Mouse (Mus musculus) heart, embryonic 15.5 days (tissue): ENCODE results near the gene Pakap. TPM values are rescaled to one million over a fixed set of nuclear protein-coding genes. Genes with fewer than 3 reads are reported as not detected.

Experiments
- ATAC-seq: fragments of 200-750 bp; cut with Nextera tagmentation; replicated peaks from 2 replicates; pipeline ENCODE4 v1.8.0; 2017; ENCODE audit warnings: low read depth, moderate TSS enrichment; ENCODE audit not compliant: insufficient number of reproducible peaks, insufficient read depth, low FRiP score
- H3K27ac ChIP-seq: fragments of 300-500 bp; sonication (generic); 2 replicates; pipeline ENCODE4 v1.5.1; 2015; ENCODE audit warnings: mild to moderate bottlenecking, inconsistent platforms
- H3K27me3 ChIP-seq: fragments of 300-500 bp; sonication (generic); 2 replicates; pipeline ENCODE4 v1.6.1; 2015; ENCODE audit warnings: inconsistent platforms
- H3K36me3 ChIP-seq: fragments of 300-500 bp; sonication (generic); 2 replicates; pipeline ENCODE4 v1.6.1; 2015; ENCODE audit warnings: mild to moderate bottlenecking, inconsistent platforms
- H3K4me1 ChIP-seq: fragments of 300-500 bp; sonication (generic); replicated peaks from 2 replicates; pipeline ENCODE4 v1.6.1; 2015; ENCODE audit warnings: inconsistent platforms
- H3K4me2 ChIP-seq: fragments of 300-500 bp; sonication (generic); 2 replicates; pipeline ENCODE4 v1.6.1; 2015; ENCODE audit warnings: inconsistent platforms, mild to moderate bottlenecking, moderate library complexity
- H3K4me3 ChIP-seq: fragments of 300-500 bp; sonication (generic); 2 replicates; pipeline ENCODE4 v1.5.1; 2015; ENCODE audit warnings: mild to moderate bottlenecking, inconsistent platforms
- H3K9ac ChIP-seq: fragments of 300-500 bp; sonication (generic); 2 replicates; pipeline ENCODE4 v1.6.1; 2015; ENCODE audit warnings: mild to moderate bottlenecking, inconsistent platforms
- H3K9me3 ChIP-seq: fragments of 300-500 bp; sonication (generic); replicated peaks from 2 replicates; pipeline ENCODE4 v1.6.1; 2016; ENCODE audit warnings: inconsistent platforms
- WGBS: fragments of 180-500 bp; shearing (Covaris S2); methylation state at CpG from one replicate; pipeline ENCODE4 v1.1.7; 2015; ENCODE audit warnings: mixed read lengths; 5-methylcytosine and 5-hydroxymethylcytosine counted together
- polyA plus RNA-seq: library from polyadenylated mRNA; unstranded; fragments of >200 nt; fragmentation: Nextera tagmentation; extraction: Ambion mirVana; gene quantifications from 2 replicates; pipeline ENCODE4 v1.2.1, GENCODE M21; 2015

Pakap gene
- polyA plus RNA-seq, 1 experiment from 2014 or later = 57.8 TPM

DNA sequence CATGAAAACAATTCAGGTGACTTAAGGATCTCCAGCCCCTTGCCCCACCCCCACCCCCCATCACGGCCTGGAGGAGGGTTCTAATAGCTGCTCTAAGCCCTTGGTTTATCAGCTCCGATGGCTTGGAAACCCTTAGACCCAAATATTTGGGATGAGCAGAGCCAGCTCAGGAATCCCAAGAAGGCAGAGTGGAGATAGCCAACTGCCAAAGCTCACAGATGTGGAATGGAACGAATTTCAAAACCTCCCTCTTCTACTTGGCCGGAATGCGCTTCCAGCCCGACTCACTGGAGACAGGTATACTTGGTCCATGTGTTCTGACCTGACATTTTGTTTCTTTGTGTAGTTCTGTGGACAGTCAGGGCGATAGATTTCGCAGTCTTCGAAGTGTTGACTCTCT, 261.2 kb downstream of the Pakap start:
- peak overlapping the region; percentile 45; the same call in 1 of the 2 replicates for H3K27ac ChIP-seq
- H3K4me3 ChIP-seq = no peak overlapping the region
- no peak overlapping the region for H3K4me2 ChIP-seq
- 52% methylated on average over 9 of the region's 9 CpGs for WGBS
- H3K36me3 ChIP-seq = no peaks in the 10 kb centered on the region
- H3K4me1 ChIP-seq = peaks cover 70% of the 10 kb centered on the region
- ATAC-seq = 0 out of 2 replicates have a peak, but pooled peaks have one; percentile 33
- H3K9ac ChIP-seq = no peak overlapping the region
- no peaks in the 10 kb centered on the region for H3K9me3 ChIP-seq
- H3K27me3 ChIP-seq = no peaks in the 10 kb centered on the region

DNA sequence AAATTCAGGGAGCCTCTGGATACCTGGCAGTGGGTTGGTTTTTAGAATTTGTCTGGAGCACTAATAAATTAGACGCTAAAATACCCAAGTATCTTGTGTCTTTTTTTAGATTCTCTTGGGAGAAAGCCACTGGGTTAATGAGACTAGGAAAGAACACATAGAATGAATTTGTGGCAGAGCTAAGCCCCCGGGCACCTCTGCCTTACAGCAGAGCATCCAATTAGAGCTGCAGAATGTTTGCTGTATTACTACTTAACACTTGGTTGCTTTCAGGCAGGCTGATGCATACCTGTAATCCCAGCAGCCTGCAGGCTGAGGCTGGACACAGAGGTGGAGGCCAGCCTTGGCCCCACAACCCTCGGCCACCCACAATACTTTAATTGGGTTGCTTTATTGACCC, 261.8 kb downstream of the Pakap start:
- 60% methylated on average over 3 of the region's 3 CpGs for WGBS
- Histone ChIP-seq H3K4me2 (no peak overlapping the region), H3K9me3 (no peaks in the 10 kb centered on the region), H3K27me3 (no peaks in the 10 kb centered on the region), H3K4me1 (peaks cover 68% of the 10 kb centered on the region), H3K36me3 (no peaks in the 10 kb centered on the region), H3K4me3 (no peak overlapping the region), H3K9ac (no peak overlapping the region), H3K27ac (no peak overlapping the region)
- ATAC-seq = no peak

DNA sequence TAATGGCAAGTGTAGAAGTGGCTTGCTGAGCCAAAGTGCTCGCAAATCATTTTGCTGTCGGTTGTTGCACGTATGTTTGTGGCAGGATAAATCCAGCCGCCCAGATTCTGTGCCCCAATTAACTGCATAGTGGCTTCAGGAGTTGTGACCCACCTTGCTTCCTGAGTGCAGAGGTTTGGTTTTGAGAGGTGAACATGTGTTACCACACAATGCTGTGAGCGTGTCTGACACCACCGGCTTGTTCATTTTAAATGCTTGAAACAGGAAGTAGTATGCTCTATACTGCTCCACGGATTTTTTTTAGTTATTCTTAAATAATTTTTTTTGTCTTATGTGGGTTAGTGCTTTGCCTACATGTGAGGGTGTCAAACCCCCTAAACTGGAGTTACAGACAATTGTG, 264.3 kb downstream of the Pakap start:
- no peaks in the 10 kb centered on the region for H3K9me3 ChIP-seq
- WGBS = 49% methylated on average over 7 of the region's 7 CpGs
- H3K9ac ChIP-seq = no peak overlapping the region
- peaks cover 67% of the 10 kb centered on the region for H3K4me1 ChIP-seq
- H3K36me3 ChIP-seq = no peaks in the 10 kb centered on the region
- H3K4me3 ChIP-seq = no peak overlapping the region
- peak overlapping the region; percentile 7; the same call in 1 of the 2 replicates for H3K27ac ChIP-seq
- no peak overlapping the region for H3K4me2 ChIP-seq
- no peak for ATAC-seq
- H3K27me3 ChIP-seq = no peaks in the 10 kb centered on the region

DNA sequence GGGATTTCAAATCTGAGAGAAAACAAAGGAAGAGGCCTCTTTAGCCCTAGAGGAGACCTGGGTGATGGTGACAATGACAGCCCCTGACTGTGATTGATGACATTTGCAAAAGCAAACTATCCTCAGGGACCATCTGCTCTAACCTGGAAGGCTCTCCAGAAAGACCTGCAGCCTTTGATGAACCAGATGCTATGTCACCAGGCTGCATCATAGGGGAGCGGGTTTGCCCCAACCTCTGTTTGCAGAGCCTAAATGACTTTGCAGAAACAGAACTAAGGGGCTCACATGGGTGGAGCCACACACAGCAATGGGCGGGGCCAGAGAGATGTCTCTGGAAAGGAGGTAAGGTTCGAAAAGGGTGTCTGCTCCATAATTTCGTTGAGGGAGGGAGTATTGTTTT, 265.1 kb downstream of the Pakap start:
- no peak overlapping the region for H3K9ac ChIP-seq
- H3K4me3 ChIP-seq = no peak overlapping the region
- peaks cover 65% of the 10 kb centered on the region for H3K4me1 ChIP-seq
- WGBS = 65% methylated on average over 4 of the region's 4 CpGs
- H3K9me3 ChIP-seq = no peaks in the 10 kb centered on the region
- no peak for ATAC-seq
- no peak overlapping the region for H3K4me2 ChIP-seq
- H3K27me3 ChIP-seq = no peaks in the 10 kb centered on the region
- H3K36me3 ChIP-seq = no peaks in the 10 kb centered on the region
- peak overlapping the region; percentile 7; the same call in 1 of the 2 replicates for H3K27ac ChIP-seq

DNA sequence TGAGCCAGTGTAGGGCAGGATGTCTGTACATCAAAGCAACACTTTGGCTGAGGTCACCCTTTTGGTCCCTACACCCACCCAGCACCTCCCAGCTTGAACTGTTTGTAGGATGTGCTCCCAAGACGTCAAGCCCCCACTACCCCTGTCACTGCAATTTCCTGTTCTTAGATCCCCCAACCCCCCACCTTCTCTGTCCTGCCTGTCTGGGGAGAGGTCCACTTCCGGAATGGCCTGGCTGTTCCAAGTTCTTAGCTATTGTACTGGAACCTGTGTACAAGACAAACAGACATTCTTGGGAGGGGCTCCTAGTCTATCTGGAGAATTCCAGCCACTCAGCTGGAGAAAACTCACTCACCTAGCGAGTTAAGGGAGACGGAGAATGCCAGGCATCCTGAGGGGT, 266.2 kb downstream of the Pakap start:
- WGBS = 40% methylated on average over 4 of the region's 4 CpGs
- H3K27me3 ChIP-seq = no peaks in the 10 kb centered on the region
- H3K4me3 ChIP-seq = no peak overlapping the region
- H3K9ac ChIP-seq = no peak overlapping the region
- H3K4me2 ChIP-seq = no peak overlapping the region
- no peaks in the 10 kb centered on the region for H3K9me3 ChIP-seq
- H3K36me3 ChIP-seq = no peaks in the 10 kb centered on the region
- H3K4me1 ChIP-seq = peaks cover 57% of the 10 kb centered on the region
- peak; percentile 48; the same call in 1 of the 2 replicates for ATAC-seq
- H3K27ac ChIP-seq = 0 out of 2 replicates have a peak overlapping the region, but pooled peaks have one; percentile 27

DNA sequence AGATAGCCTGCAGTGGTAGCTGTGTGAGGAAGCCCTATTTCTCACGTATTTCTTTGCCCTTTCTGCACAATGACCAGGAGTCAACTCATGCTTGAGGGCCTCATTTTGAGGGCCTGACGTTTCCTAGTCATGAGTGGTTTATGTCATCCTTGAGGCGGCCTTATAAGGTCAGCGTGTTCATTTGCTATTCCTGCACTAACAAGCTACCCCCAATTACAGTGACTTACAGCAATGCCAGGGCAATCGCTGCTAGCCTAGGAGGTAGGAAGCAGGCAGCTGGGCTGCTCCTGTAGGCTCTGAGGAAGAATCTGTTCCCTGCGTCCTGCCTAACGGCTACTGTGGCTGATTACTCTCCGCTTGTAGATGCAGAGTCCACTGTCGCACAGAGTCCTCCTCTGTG, 269.1 kb downstream of the Pakap start:
- H3K27me3 ChIP-seq = no peaks in the 10 kb centered on the region
- H3K36me3 ChIP-seq = no peaks in the 10 kb centered on the region
- 0 out of 2 replicates have a peak overlapping the region, but pooled peaks have one; percentile 20 for H3K9ac ChIP-seq
- H3K4me1 ChIP-seq = peaks cover 51% of the 10 kb centered on the region
- 37% methylated on average over 9 of the region's 9 CpGs for WGBS
- H3K9me3 ChIP-seq = no peaks in the 10 kb centered on the region
- no peak overlapping the region for H3K4me3 ChIP-seq
- peak overlapping the region; percentile 76 for H3K27ac ChIP-seq
- ATAC-seq = 0 out of 2 replicates have a peak, but pooled peaks have one; percentile 24
- H3K4me2 ChIP-seq = no peak overlapping the region

DNA sequence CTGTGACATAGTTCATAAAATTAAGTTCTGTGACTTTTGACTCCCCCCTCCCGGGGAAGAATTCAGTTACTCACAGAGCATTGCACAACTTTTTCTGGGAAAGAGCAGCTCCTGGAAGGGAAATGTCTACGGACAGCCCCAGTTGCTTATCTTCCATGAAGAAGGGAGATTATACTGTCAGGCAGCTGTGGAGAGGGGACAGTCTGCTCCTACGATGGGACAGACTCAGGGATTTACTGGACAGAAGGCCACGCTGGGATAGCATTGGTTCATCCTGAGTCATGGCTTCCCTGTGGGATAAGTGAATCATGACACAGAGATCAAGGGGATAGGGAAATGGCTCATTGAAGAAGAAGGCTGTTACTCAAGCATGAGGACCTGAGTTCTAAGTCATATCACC, 271.4 kb downstream of the Pakap start:
- Histone ChIP-seq H3K4me2 (no peak overlapping the region), H3K4me1 (peaks cover 47% of the 10 kb centered on the region), H3K9ac (no peak overlapping the region), H3K36me3 (no peaks in the 10 kb centered on the region), H3K27ac (peak overlapping the region; percentile 51), H3K9me3 (no peaks in the 10 kb centered on the region), H3K4me3 (no peak overlapping the region), H3K27me3 (no peaks in the 10 kb centered on the region)
- WGBS = 42% methylated on average over 4 of the region's 4 CpGs
- no peak for ATAC-seq

DNA sequence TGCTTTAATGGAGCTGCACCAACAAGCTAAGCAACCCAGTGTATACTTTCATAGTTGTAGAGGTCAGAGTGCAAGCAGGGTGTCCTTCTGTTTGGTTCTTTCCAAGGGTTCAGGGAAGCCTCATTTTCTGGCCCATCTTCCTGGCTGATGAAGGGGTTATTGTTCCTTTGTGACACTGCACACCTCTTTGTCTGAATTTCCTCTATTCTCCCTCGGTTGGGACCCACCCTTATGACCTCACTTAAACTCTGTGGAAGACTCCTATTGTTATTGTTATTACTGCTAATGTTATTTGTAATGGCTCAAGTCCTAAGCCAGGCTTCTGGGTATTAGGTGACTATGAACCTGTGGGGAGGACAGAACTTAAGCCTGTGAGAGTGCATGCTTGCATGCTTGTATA, 273.9 kb downstream of the Pakap start:
- H3K27me3 ChIP-seq = no peaks in the 10 kb centered on the region
- peaks cover 58% of the 10 kb centered on the region for H3K4me1 ChIP-seq
- no peaks in the 10 kb centered on the region for H3K9me3 ChIP-seq
- no peak overlapping the region for H3K4me3 ChIP-seq
- H3K36me3 ChIP-seq = no peaks in the 10 kb centered on the region
- no peak overlapping the region for H3K9ac ChIP-seq
- 63% methylated on average over 1 of the region's 1 CpGs for WGBS
- H3K4me2 ChIP-seq = no peak overlapping the region
- H3K27ac ChIP-seq = peak overlapping the region; percentile 57
- no peak for ATAC-seq

DNA sequence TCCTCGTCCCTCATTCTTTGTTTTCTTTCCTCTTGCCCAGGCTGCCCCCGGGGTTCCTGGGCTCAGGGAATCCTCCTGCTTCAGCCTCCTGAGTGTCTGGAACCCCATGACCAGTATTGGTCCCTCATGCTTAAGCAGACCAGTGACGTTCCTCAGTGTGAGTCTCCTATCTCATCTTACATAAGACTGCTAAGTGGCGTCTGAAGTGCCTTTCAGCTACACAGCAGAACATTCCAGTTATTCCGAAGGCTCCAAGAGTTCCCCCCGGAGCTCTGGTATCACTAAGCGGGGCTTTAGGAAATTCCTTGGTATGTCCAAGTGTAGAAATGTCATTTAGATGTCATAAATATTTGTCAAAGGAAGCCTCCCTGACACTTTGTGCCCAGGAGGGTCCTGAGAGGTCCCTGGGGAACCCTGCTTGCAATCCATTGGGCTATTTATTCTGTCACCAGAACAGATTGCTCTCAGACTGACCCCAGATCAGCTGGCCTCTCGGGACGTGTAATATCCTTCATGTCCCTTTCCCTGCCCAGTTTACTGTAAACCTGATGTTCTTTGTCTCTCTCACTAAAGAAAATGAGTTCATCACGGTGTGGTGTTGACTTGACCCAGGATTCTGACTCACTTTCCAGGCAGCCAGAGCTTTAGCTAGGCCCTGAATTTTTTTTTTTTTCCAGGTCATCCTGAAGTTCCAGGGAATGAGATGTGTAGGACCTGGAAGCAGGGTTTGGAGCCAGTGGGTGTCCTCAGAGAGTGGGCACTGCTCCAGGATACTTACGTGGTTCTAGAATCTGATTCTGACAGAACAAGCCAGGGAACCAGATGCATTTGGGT, 274.7 kb downstream of the Pakap start:
- H3K9ac ChIP-seq = no peak overlapping the region
- no peak overlapping the region for H3K4me3 ChIP-seq
- ATAC-seq = no peak
- no peaks in the 10 kb centered on the region for H3K9me3 ChIP-seq
- H3K36me3 ChIP-seq = no peaks in the 10 kb centered on the region
- no peak overlapping the region for H3K4me2 ChIP-seq
- peaks cover 61% of the 10 kb centered on the region for H3K4me1 ChIP-seq
- WGBS = 38% methylated on average over 11 of the region's 11 CpGs
- H3K27me3 ChIP-seq = no peaks in the 10 kb centered on the region
- peak overlapping the region; percentile 57 for H3K27ac ChIP-seq

DNA sequence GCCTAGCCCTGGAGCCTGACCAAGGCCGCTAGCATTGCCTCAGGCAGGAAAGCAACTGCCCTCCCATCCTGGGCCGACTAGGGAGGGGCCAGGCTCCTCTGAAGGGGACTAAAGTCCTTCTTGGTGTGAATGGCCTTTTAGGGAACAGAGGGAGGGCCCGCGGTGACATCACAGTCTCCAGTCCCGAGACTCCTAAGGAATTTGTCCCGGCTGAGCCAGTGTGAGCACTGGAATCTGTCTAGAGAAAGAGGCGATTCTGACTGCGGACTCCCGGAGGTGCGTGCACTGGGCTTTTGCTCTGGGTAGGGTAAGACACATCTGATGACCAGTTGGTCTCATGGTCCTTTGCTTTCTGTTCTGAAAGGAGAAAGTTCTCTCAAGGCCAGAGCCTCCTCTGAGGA, 277.1 kb downstream of the Pakap start:
- WGBS = 5% methylated on average over 10 of the region's 10 CpGs
- Histone ChIP-seq H3K27me3 (no peaks in the 10 kb centered on the region), H3K9ac (peak overlapping the region; percentile 70), H3K36me3 (peaks cover 6% of the 10 kb centered on the region), H3K27ac (peak overlapping the region; percentile 98), H3K4me2 (peak overlapping the region; percentile 63), H3K9me3 (no peaks in the 10 kb centered on the region), H3K4me3 (peak overlapping the region; percentile 59), H3K4me1 (peaks cover 71% of the 10 kb centered on the region)
- ATAC-seq = peak; percentile 93

DNA sequence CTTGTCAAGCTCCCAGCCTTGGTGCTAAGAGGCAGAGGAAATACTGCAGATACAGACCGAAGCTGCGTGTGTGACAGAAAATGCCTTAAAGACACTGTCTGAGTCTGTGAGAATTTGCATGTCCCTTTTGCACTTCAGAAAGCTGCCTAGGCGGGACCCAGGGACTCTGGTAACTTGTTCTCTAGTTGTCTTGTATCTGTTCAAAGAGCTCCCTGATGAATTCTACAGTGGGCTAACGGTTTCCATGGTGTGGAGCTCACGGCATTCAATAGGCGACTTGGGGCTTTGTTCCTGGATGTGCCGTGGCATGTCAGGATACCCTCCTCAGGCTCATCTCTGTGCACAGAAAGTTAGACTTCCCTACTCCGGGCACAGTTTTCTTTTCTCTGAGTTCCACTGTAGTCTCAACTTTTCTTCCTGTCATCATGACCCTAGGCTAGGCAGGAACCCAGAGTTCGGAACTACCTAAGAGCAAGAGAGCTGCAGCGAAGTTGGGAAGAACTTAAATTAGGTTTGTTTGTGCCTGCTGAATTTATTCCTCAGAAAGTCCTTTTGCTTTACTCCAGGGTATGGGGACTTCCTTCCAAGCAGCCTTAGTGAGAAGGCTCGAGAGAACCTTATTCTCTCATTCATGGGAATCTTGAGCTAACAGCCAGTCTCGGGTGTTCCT, 277.7 kb downstream of the Pakap start:
- ATAC-seq = no peak
- Histone ChIP-seq H3K27me3 (no peaks in the 10 kb centered on the region), H3K4me2 (peak overlapping the region; percentile 63), H3K4me1 (peaks cover 67% of the 10 kb centered on the region), H3K9ac (peak overlapping the region; percentile 70), H3K4me3 (peak overlapping the region; percentile 59), H3K27ac (peak overlapping the region; percentile 98), H3K36me3 (peaks cover 12% of the 10 kb centered on the region), H3K9me3 (no peaks in the 10 kb centered on the region)
- WGBS = 13% methylated on average over 12 of the region's 12 CpGs
